Mouse (Mus musculus) bone marrow macrophage, adult 2 months (primary cell): ENCODE measurements around the gene Zfp324. TPM values are rescaled to one million over a fixed set of nuclear protein-coding genes. Genes with fewer than 3 reads are reported as not detected.

Source experiments
- H3K27ac ChIP-seq: 2 replicates; pipeline ENCODE4 v1.5.1; 2012; ENCODE audit warnings: low read depth, low read length; ENCODE audit not compliant: insufficient read depth
- H3K4me1 ChIP-seq: 2 replicates; pipeline ENCODE4 v1.6.1; 2012; ENCODE audit warnings: low read length; ENCODE audit not compliant: control insufficient read depth, insufficient read depth
- H3K4me3 ChIP-seq: 2 replicates; pipeline ENCODE4 v1.5.1; 2012; ENCODE audit warnings: mild to moderate bottlenecking, low read length, moderate library complexity; ENCODE audit not compliant: insufficient read depth
- CTCF ChIP-seq: IDR thresholded peaks from 2 replicates; pipeline ENCODE4 v1.5.1; 2012; ENCODE audit warnings: low read depth, mild to moderate bottlenecking, low read length, moderate library complexity
- POLR2A ChIP-seq: IDR thresholded peaks from 2 replicates; pipeline ENCODE4 v1.6.1; 2012; ENCODE audit warnings: mild to moderate bottlenecking, low read depth, low read length, borderline replicate concordance
- polyA plus RNA-seq: library from polyadenylated mRNA; stranded (reverse); fragments of >200 nt; gene quantifications from 2 replicates; pipeline ENCODE4 v1.2.4, GENCODE M21; 2012; ENCODE audit not compliant: missing spikeins, insufficient read depth, insufficient read length

Zfp324 gene
- polyA plus RNA-seq, 1 experiment, result 3.8 TPM

DNA sequence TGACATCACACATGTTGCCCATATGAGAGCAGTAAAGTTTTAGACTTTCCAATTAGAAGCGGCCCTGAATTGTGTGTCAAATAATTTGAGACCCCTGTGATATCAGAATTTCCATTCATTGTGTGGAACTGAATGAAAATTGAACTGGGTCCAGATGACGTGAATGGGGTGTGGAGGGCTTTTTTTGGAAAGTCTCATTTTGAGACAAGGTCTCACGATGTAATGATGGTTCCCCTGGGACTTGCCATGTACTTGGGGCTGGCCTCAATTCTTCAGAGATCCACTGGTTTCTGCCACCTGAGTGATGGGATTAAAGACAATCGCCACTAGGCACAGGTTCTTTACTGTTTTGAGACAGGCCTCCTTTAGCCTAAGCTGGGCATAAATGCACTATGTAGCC lies 25.0 kb upstream of the Zfp324 start:
- Histone ChIP-seq H3K27ac (no peak overlapping the region), H3K4me3 (no peak overlapping the region), H3K4me1 (no peaks in the 10 kb centered on the region)
- TF ChIP-seq CTCF (no peak), POLR2A (no peak)

DNA sequence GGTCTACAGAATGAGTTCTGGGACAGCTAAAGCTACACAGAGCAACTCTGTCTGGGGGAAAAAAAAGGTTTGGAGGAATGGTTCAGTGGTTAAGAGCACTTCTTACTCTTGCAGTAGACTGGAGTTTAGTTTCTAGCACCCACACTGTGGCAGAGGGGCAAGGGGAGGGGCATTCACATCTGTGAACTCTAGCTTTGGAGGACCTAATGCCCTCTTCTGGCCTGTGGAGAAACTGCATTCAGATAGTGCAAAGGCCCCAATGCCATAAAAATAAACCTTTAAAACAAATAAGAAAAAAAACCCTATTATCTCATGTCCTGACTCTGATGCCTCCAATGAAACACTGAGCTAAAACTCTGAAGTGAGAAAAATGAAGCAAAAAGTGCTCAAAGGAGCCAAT lies 22.1 kb upstream of the Zfp324 start:
- H3K4me1 ChIP-seq, result no peaks in the 10 kb centered on the region
- no peak for TF ChIP-seq POLR2A
- 0 out of 2 replicates have a peak, but pooled peaks have one; percentile 23 for TF ChIP-seq CTCF
- no peak overlapping the region for H3K27ac ChIP-seq
- H3K4me3 ChIP-seq, result no peak overlapping the region

GRCm38 (mm10) chr7:12949032-12949871 lies 16.4 kb upstream of the Zfp324 start:
- H3K4me1 ChIP-seq, result peaks cover 9% of the 10 kb centered on the region
- peak overlapping the region; percentile 46 for H3K27ac ChIP-seq
- TF ChIP-seq POLR2A (0 out of 2 replicates have a peak, but pooled peaks have one; percentile 55), CTCF (no peak)
- peak overlapping the region; percentile 76 for H3K4me3 ChIP-seq

GRCm38 (mm10) chr7:12949872-12950229 lies 15.8 kb upstream of the Zfp324 start:
- H3K4me1 ChIP-seq, result peaks cover 12% of the 10 kb centered on the region
- peak overlapping the region; percentile 76 for H3K4me3 ChIP-seq
- TF ChIP-seq CTCF (no peak), POLR2A (no peak)
- peak overlapping the region; percentile 46 for H3K27ac ChIP-seq

DNA sequence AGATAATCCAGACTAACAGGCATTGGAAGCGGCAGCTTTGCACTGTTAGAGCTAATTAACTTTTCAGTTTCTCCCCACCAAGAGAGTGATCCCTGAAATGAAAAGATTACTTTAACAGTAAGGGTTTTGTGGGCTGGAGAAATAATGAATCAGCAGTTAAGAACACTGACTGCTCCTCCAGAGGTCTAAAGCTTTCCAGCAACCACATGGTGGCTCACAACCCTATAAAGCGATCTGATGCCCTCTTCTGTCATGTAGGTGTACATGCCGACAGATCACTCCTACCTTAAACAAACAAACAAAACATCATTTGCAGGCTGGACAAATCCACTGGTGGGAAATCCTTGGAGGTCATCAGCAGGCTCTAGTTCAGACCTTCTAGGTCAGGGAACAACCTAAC lies 10.7 kb upstream of the Zfp324 start:
- Histone ChIP-seq H3K27ac (no peak overlapping the region), H3K4me1 (peaks cover 17% of the 10 kb centered on the region), H3K4me3 (no peak overlapping the region)
- TF ChIP-seq POLR2A (no peak), CTCF (no peak)

DNA sequence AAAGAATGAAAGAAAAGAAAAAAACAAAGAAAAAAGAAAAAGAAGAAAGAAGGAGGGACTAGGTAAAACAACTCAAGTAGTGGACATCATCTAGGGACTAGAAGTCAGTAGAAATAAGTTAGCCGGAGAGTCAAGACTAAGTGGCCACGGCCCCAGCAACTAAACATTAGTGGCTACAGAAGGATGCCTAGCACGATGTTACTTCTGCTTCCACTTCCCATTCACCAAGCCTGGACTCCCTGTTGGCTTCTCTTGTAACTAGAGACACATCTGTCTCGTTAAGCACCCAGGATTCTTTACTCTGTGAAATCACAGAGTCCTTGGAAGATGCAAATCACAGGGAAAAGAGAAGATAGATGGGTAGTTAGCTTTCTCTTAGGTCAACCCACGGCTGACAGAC lies 8.1 kb upstream of the Zfp324 start:
- H3K4me3 ChIP-seq, result no peak overlapping the region
- H3K27ac ChIP-seq, result no peak overlapping the region
- peaks cover 14% of the 10 kb centered on the region for H3K4me1 ChIP-seq
- TF ChIP-seq POLR2A, result no peak
- TF ChIP-seq CTCF, result no peak

DNA sequence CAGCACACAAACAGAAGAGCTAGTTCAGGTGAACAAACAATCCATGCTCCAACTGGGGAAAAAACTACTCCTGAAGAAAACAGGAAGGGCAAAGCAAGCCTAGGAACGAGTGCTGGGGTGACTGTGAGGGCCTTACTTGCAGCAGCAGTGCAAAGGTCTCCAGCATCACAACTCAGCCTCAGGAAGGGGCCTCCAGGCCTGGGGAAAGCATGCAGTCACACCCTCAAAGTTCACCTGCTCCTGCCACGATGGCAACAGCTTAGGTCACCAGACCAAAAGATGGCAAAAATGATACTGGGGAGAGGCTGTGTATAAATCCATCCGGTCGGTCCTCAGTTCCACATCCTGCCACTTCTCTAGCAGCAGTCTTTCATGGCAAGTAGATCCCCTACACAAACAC lies 6.7 kb upstream of the Zfp324 start:
- TF ChIP-seq POLR2A (no peak), CTCF (no peak)
- H3K27ac ChIP-seq, result no peak overlapping the region
- peaks cover 14% of the 10 kb centered on the region for H3K4me1 ChIP-seq
- no peak overlapping the region for H3K4me3 ChIP-seq

DNA sequence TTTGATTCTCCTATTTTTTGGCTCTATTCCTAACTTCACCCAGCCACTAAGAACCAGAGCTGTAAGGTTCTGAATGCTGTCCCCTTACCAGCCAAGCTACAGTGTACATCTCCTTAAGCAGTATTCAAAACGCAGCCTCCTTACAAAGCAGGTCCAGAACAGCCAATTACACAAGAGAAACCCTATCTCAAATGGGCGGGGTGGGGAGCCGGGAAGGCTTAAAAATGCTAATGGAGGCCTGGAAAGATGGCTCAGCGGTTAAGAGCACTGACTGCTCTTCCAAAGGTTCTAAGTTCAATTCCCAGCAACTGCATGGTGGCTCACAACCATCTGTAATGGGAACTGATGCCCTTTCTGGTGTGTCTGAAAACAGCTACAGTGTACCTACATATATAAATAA lies 5.9 kb upstream of the Zfp324 start:
- peaks cover 13% of the 10 kb centered on the region for H3K4me1 ChIP-seq
- no peak overlapping the region for H3K27ac ChIP-seq
- no peak for TF ChIP-seq POLR2A
- no peak overlapping the region for H3K4me3 ChIP-seq

DNA sequence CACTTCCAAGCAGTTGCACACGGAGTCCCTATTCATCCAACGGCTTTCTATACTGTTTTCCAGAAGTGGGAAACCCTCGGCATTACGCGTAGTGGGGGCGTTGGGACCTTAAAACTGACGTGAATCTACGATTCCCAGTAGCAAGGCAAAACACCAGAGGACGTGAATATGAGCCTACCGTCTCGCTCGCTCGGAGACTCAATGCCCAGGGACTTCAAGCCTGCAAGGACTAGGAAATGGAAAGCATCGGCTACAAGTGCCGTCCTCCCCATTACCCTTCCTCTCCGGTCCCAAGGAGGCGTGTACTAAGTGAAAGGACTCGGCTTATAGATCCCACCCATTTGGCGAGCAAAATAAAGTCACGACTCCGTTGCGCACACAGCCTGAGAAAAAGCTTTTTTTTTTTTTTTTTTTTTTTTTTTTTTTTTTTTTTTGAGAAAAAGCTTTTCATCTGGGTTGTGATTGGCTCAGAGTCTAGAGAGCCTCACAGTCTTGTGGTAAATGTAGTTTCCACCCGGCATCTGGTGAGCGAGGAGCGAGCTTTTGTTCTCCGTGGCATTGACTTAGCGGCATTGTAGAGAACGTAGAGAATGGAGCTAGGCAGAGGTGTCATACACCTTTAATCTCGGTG lies 4.0 kb upstream of the Zfp324 start:
- peaks cover 17% of the 10 kb centered on the region for H3K4me1 ChIP-seq
- peak overlapping the region; percentile 65 for H3K4me3 ChIP-seq
- TF ChIP-seq POLR2A, result no peak
- TF ChIP-seq CTCF, result no peak
- H3K27ac ChIP-seq, result peak overlapping the region; percentile 76

- H3K4me1 ChIP-seq, result peaks cover 28% of the 10 kb centered on the region
Observed at GRCm38 (mm10) chr7:12966104-12966845, 637 bp downstream of the Zfp324 start.

More at GRCm38 (mm10) chr7:12966104-12966845, 637 bp downstream of the Zfp324 start:
- TF ChIP-seq CTCF, result no peak
- no peak for TF ChIP-seq POLR2A
- Histone ChIP-seq H3K27ac (peak overlapping the region; percentile 74), H3K4me3 (peak overlapping the region; percentile 85)
